Mouse (Mus musculus) lung, embryonic 16.5 days (tissue): ENCODE data around the gene Dtx1. TPM values are rescaled to one million over a fixed set of nuclear protein-coding genes. Genes with fewer than 3 reads are reported as not detected.

Experiments
- ATAC-seq: fragments of 200-750 bp; cut with Nextera tagmentation; 2 replicates; pipeline ENCODE4 v1.8.0; 2017; ENCODE audit warnings: low read depth, mild to moderate bottlenecking, moderate library complexity
- H3K27ac ChIP-seq: fragments of 300-500 bp; sonication (generic); 2 replicates; pipeline ENCODE4 v1.5.1; 2014; ENCODE audit warnings: mild to moderate bottlenecking, control low read depth, low read length
- H3K27me3 ChIP-seq: fragments of 300-500 bp; sonication (generic); 2 replicates; pipeline ENCODE4 v1.6.1; 2014; ENCODE audit warnings: low read depth, low read length, mixed read lengths; ENCODE audit not compliant: control insufficient read depth, insufficient read depth
- H3K36me3 ChIP-seq: fragments of 300-500 bp; sonication (generic); 2 replicates; pipeline ENCODE4 v1.6.1; 2014; ENCODE audit warnings: low read length; ENCODE audit not compliant: control insufficient read depth, insufficient read depth
- H3K4me1 ChIP-seq: fragments of 300-500 bp; sonication (generic); replicated peaks from 2 replicates; pipeline ENCODE4 v1.6.1; 2014; ENCODE audit warnings: low read length, mixed read lengths; ENCODE audit not compliant: control insufficient read depth, insufficient read depth
- H3K4me2 ChIP-seq: fragments of 300-500 bp; sonication (generic); 2 replicates; pipeline ENCODE4 v1.6.1; 2014; ENCODE audit warnings: low read depth, low read length, control low read depth
- H3K4me3 ChIP-seq: fragments of 300-500 bp; sonication (generic); 2 replicates; pipeline ENCODE4 v1.5.1; 2014; ENCODE audit warnings: mild to moderate bottlenecking, low read length, control low read depth
- H3K9ac ChIP-seq: fragments of 300-500 bp; sonication (generic); 2 replicates; pipeline ENCODE4 v1.6.1; 2014; ENCODE audit warnings: low read length, control low read depth
- H3K9me3 ChIP-seq: fragments of 300-500 bp; sonication (generic); 2 replicates; pipeline ENCODE4 v1.6.1; 2016; ENCODE audit warnings: low read length; ENCODE audit not compliant: control insufficient read depth
- WGBS: fragments of 180-500 bp; shearing (Covaris S2); extraction: QIAGEN DNeasy Blood & Tissue Kit; methylation state at CpG from one replicate; pipeline ENCODE4 v1.1.7; 2014; 5-methylcytosine and 5-hydroxymethylcytosine counted together
- polyA plus RNA-seq: library from polyadenylated mRNA; unstranded; fragments of >200 nt; fragmentation: Nextera tagmentation; extraction: Ambion mirVana; gene quantifications from 2 replicates; pipeline ENCODE4 v1.2.1, GENCODE M21; 2015

Dtx1 gene
- 2.4 and 3.2 TPM in 2 replicates for polyA plus RNA-seq

DNA sequence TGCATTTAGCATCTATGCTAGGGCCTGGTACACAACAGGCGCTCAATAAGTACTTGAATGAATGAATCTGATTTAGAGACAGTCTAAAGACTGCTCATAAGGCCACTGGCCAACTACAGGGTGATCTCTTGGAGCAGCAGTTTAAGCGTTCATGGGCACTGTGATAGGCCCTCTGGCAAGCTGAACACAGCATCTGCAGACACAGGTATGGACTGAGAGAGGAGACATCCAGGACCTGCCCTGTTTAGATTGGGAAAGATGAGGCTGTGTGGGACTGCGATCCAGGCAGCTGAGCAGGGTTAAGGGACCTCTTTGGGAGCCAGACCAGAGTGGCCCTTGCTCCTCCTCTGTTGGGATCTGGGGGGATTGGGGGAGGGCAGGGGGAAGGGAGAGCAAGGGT is at the start of gene Dtx1:
Gene Dtx1, minus strand, starts transcription at position 101 of the 400 bp plus-strand sequence.
- Histone ChIP-seq H3K9ac (0 out of 2 replicates have a peak within 1 kb of the TSS, but pooled peaks have one; percentile 19), H3K4me3 (peak within 1 kb of the TSS; percentile 42), H3K4me1 (peaks cover 8% of the 10 kb centered on the region), H3K36me3 (no peaks in the 10 kb centered on the region), H3K27ac (no peak within 1 kb of the TSS), H3K9me3 (no peaks in the 10 kb centered on the region), H3K27me3 (peaks cover 49% of the 10 kb centered on the region), H3K4me2 (peak within 1 kb of the TSS; percentile 60)
- no peak for ATAC-seq
- WGBS = 39% methylated on average over 3 of the region's 3 CpGs

DNA sequence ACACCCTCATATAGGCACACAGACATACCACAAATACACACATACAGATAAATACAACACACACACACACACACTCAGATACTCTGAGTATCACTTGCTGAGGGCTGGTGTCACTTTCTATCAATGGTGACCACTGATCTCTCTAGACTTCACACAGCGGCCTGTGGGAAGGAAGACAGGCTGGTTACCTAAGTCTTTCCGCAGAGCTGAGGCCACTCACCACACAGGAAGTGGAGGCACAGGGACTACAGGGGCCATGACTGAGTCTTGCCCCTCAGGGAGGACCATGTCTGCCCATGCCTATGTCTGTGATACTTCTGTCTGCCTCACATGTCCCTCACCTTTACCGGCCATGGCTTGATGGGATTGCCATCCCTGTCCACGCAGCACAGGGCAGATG is 42.5 kb upstream of the Dtx1 start:
- Histone ChIP-seq H3K27ac (no peak overlapping the region), H3K9me3 (no peaks in the 10 kb centered on the region), H3K36me3 (no peaks in the 10 kb centered on the region), H3K4me1 (no peaks in the 10 kb centered on the region), H3K27me3 (no peaks in the 10 kb centered on the region), H3K9ac (no peak overlapping the region), H3K4me3 (no peak overlapping the region), H3K4me2 (no peak overlapping the region)
- WGBS = 90% methylated on average over 4 of the region's 4 CpGs
- ATAC-seq = no peak

DNA sequence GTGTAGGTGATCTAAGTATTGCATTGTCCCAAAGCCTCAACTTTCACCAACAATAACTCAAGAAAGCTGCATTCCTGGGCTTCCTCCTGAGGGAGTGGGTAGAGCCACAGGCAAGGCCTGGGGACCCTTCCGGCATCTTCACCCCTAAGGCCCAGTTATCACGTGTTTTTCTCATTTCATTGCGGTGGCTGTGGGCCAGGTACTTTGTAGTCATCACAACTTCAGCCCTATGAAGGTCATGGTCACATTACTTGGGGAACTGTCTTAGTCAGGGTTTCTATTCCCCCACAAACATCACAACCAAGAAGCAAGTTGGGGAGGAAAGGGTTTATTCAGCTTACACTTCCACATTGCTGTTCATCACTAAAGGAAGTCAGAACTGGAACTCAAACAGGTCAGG is 41.1 kb upstream of the Dtx1 start:
- no peak overlapping the region for H3K4me3 ChIP-seq
- ATAC-seq = no peak
- 66% methylated on average over 3 of the region's 3 CpGs for WGBS

DNA sequence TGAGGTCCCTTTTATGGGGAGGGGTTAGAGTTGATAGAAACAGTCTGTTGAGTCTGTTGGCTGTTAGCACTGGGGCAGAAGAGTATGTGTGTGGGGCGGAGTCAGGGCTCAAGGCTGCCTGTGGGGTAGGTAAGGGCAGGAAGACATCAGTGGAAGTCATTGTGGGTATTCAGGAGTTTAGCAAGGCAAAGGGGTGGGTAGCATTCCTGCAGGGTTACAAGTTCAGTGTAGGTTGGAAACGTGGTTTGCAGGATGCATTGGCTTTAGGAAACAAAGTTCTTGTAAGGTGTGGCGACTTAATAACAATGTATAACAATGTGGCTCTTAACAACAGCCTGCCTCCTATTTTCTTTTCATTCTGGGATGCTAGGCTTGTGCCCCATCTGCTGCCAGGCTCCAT is 39.5 kb upstream of the Dtx1 start:
- Histone ChIP-seq H3K4me3 (no peak overlapping the region), H3K27ac (no peak overlapping the region), H3K9me3 (no peaks in the 10 kb centered on the region), H3K4me2 (no peak overlapping the region), H3K36me3 (no peaks in the 10 kb centered on the region), H3K4me1 (no peaks in the 10 kb centered on the region), H3K9ac (no peak overlapping the region), H3K27me3 (no peaks in the 10 kb centered on the region)
- WGBS = 69% methylated on average over 3 of the region's 3 CpGs
- ATAC-seq = no peak

More for the DNA sequence above, 41.1 kb upstream of the Dtx1 start:
- H3K4me2 ChIP-seq = no peak overlapping the region
- H3K4me1 ChIP-seq = no peaks in the 10 kb centered on the region
- H3K9ac ChIP-seq = no peak overlapping the region
- no peaks in the 10 kb centered on the region for H3K9me3 ChIP-seq
- H3K27me3 ChIP-seq = no peaks in the 10 kb centered on the region
- H3K36me3 ChIP-seq = no peaks in the 10 kb centered on the region
- no peak overlapping the region for H3K27ac ChIP-seq

DNA sequence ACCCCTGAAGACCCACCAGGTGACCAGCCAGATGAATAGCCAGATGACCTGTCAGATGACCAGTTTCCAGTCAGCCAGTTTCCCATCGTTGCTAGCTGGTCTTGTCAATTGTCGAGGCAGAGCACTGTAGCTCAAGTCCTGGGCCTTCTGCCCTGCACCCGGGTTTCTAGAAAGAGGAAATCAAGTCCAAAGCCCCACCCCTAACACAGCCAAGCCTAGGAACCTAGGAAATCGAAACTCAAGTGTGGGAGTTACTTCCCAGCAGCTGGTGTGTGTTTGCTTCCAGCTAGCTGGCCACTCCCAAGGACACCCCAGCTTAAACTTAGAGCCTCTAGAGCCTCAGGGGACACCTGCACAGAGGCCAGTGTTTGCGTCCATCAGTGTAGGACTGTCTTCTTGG is 38.0 kb upstream of the Dtx1 start, which contains the start of gene Oas2:
Gene Oas2, minus strand, starts transcription at position 166 of the 400 bp plus-strand sequence.
- no peaks in the 10 kb centered on the region for H3K9me3 ChIP-seq
- no peak within 1 kb of the TSS for H3K4me2 ChIP-seq
- H3K4me1 ChIP-seq = no peaks in the 10 kb centered on the region
- H3K27me3 ChIP-seq = no peaks in the 10 kb centered on the region
- no peak for ATAC-seq
- H3K4me3 ChIP-seq = no peak within 1 kb of the TSS
- H3K9ac ChIP-seq = no peak within 1 kb of the TSS
- no peak within 1 kb of the TSS for H3K27ac ChIP-seq
- no peaks in the 10 kb centered on the region for H3K36me3 ChIP-seq
- 52% methylated on average over 5 of the region's 5 CpGs for WGBS

DNA sequence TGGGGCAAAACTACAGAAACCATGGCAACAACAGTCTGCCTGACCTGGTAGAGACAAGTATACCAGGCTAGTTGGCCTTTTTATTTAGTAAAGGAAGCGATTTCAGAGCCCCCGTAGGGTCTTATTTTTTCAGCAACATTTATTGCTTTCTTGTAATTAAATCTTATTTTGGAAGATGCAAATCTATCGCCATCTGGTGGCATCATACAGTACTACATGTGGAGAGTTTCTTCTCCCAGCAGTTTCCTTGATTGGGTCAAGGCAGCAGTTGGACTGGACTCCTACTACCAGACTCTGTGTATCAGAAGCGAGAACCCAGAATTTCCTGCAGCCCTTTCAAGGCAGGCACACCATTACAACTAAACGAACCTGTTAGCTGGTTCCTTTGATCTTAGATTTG is 34.7 kb upstream of the Dtx1 start:
- Histone ChIP-seq H3K36me3 (no peaks in the 10 kb centered on the region), H3K4me3 (no peak overlapping the region), H3K9ac (no peak overlapping the region), H3K9me3 (no peaks in the 10 kb centered on the region), H3K4me1 (no peaks in the 10 kb centered on the region), H3K27me3 (no peaks in the 10 kb centered on the region), H3K4me2 (no peak overlapping the region), H3K27ac (no peak overlapping the region)
- ATAC-seq = no peak
- 8% methylated on average over 5 of the region's 5 CpGs for whole genome bisulfite sequencing

DNA sequence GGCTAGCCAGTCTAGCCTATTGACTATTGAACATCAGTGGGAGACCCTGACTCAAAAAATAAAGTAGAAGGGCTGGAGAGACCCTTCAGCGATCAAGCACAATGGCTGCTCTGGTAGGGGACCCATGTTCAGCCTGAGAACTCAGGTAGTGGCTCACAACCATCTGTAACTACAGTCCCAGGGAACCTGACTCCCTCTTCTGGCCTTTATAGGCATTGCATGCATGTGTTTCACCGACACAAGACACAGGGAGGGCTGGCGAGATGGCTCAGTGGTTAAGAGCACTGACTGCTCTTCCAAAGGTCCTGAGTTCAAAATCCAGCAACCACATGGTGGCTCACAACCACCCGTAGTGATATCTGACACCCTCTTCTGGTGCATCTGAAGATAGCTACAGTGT is 30.4 kb upstream of the Dtx1 start:
- Histone ChIP-seq H3K4me1 (no peaks in the 10 kb centered on the region), H3K27ac (no peak overlapping the region), H3K9ac (no peak overlapping the region), H3K9me3 (no peaks in the 10 kb centered on the region), H3K36me3 (no peaks in the 10 kb centered on the region), H3K27me3 (no peaks in the 10 kb centered on the region), H3K4me3 (no peak overlapping the region), H3K4me2 (no peak overlapping the region)
- 26% methylated on average over 4 of the region's 4 CpGs for WGBS
- ATAC-seq = no peak

DNA sequence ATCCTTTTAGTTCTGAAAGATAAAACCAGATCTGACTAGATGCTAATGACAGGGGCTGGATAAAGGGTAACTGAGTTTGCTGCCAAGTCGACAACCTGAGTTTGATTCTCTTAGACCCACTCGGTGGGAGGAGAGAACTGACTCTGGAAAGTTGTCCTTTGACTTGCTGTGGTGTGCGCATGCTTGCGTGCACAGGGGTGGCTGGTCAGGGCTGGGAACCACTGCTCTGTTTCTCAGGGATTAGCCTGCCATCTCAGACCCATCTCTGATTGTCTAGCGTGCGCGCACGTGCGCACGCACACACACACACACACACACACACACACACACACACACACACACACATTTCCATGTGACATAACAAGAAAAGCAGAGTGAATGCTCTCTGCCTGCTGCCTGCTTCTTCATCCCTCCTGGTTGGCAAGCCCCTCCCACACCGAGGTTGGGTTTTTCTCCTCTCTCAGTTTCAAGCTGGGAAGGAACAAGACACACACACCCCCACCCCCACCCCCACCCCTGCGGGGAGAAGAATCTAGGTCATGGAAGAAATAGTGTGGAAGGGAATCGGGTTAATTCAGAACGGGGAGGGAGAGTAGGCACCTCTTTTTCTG is 22.8 kb upstream of the Dtx1 start:
- Histone ChIP-seq H3K27ac (no peak overlapping the region), H3K9me3 (no peaks in the 10 kb centered on the region), H3K4me1 (no peaks in the 10 kb centered on the region), H3K4me3 (no peak overlapping the region), H3K27me3 (no peaks in the 10 kb centered on the region), H3K36me3 (no peaks in the 10 kb centered on the region), H3K4me2 (no peak overlapping the region), H3K9ac (no peak overlapping the region)
- ATAC-seq = no peak
- WGBS = 68% methylated on average over 14 of the region's 14 CpGs

DNA sequence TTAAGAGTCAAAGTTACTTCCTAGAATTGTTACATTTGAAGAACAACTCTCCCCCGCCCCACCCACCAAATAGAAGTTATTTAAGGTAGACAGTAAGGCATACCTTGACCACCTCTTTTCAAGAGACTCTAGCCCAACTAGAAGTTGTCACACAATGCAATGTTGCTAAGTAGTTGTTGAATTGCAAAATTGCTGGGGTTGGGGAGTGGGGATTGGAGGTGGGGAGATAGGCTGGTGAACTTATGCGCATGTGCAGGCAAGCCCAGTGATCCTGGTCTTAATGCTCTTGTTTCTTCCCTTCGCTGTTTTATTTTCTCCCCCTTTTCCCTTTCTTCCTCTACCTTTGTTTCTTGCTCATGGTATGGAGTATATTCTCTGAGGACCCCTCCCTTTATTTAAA is 22.0 kb upstream of the Dtx1 start:
- Histone ChIP-seq H3K36me3 (no peaks in the 10 kb centered on the region), H3K4me2 (no peak overlapping the region), H3K4me3 (no peak overlapping the region), H3K4me1 (no peaks in the 10 kb centered on the region), H3K9ac (no peak overlapping the region), H3K27me3 (no peaks in the 10 kb centered on the region), H3K9me3 (no peaks in the 10 kb centered on the region), H3K27ac (no peak overlapping the region)
- 89% methylated on average over 3 of the region's 3 CpGs for WGBS
- ATAC-seq = no peak

DNA sequence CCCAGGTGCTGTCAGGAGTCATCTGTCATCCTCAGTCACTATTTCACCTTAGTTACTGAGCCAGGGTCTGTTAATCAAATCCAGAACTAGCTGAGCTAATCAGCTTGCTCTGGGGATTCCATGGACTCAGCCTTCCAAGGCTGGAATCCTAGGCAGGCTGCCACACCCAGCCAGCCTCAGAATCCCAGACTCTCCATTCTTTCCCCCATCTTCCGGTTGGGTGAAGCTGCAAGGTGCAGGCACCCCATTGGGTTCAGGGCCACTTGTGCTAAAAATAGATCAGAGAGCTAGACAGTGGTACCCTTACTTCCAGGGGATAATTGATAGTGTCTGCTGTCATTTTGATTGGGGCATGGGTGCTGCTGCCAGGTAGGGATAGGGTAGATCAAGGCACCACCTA is 21.0 kb upstream of the Dtx1 start:
- no peak overlapping the region for H3K9ac ChIP-seq

More for the DNA sequence above, 21.0 kb upstream of the Dtx1 start:
- H3K36me3 ChIP-seq = no peaks in the 10 kb centered on the region
- H3K4me2 ChIP-seq = no peak overlapping the region
- H3K4me1 ChIP-seq = no peaks in the 10 kb centered on the region
- no peaks in the 10 kb centered on the region for H3K9me3 ChIP-seq
- H3K27ac ChIP-seq = no peak overlapping the region
- 62% methylated on average over 1 of the region's 1 CpGs for WGBS
- ATAC-seq = no peak
- no peaks in the 10 kb centered on the region for H3K27me3 ChIP-seq
- H3K4me3 ChIP-seq = no peak overlapping the region
